Mouse (Mus musculus): ENCODE measurements around the gene Rassf10. TPM values are rescaled to one million over a fixed set of nuclear protein-coding genes. Genes with fewer than 3 reads are reported as not detected.

Rassf10 gene
- polyA plus RNA-seq, 1 experiment from 2014 or later = 3.6 TPM

DNA sequence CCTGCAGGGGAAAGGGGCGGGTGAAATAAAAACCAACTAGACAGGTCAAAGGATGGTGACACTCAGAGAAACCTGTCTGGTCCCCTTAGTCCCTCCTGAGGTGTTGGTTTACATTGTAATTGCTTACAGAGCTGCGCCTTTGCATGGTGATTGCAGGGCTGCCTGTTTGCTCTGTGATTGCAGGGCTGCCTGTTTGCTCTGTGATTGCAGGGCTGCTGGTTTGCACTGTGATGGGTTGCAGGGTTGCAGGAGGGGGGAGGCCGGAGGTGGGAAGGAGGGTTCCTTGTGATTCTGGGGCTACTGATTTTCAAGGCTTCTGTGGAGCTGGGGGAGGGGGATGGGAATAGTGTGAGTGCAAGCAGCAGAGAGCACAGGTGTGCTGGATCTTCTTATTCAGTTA lies 13.0 kb downstream of the Rassf10 start:
- H3K9ac ChIP-seq = no peak overlapping the region
- no peak overlapping the region for H3K27ac ChIP-seq
- H3K4me1 ChIP-seq = no peaks in the 10 kb centered on the region
- no peak overlapping the region for H3K4me3 ChIP-seq
- H3K4me2 ChIP-seq = no peak overlapping the region
- 70% methylated on average over 3 of the region's 3 CpGs for WGBS
- ATAC-seq (replicated peaks) = no peak
- no peaks in the 10 kb centered on the region for H3K9me3 ChIP-seq
- H3K36me3 ChIP-seq (replicated peaks) = no peaks in the 10 kb centered on the region
- no peaks in the 10 kb centered on the region for H3K27me3 ChIP-seq (replicated peaks)

DNA sequence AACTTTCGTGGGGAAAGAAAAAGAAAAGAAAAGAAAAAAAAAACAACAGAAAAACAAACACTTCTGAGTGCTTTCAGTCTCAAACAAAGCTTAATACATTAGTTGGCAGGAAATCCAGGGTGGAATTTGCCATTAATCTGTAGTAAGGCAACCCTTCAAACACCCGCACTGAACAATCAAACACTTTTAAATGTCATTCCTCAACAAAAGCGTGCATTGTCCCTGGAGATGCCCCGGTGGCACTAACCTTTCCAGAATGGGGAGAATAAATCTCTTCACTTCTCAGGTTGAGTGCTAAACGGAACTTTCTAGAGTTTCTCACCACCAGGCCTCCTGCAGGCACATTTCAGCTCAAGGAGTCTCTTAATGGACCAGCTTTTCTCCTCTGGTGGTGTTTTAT lies 29.6 kb downstream of the Rassf10 start:
- no peak overlapping the region for H3K4me2 ChIP-seq
- H3K4me3 ChIP-seq = no peak overlapping the region
- H3K9me3 ChIP-seq = no peaks in the 10 kb centered on the region
- no peaks in the 10 kb centered on the region for H3K36me3 ChIP-seq (replicated peaks)
- ATAC-seq (replicated peaks) = no peak
- no peaks in the 10 kb centered on the region for H3K4me1 ChIP-seq
- no peak overlapping the region for H3K27ac ChIP-seq
- no peaks in the 10 kb centered on the region for H3K27me3 ChIP-seq (replicated peaks)
- H3K9ac ChIP-seq = no peak overlapping the region
- WGBS = 32% methylated on average over 5 of the region's 5 CpGs

- H3K4me1 ChIP-seq = no peaks in the 10 kb centered on the region
- H3K4me3 ChIP-seq = no peak overlapping the region
- H3K27me3 ChIP-seq (replicated peaks) = no peaks in the 10 kb centered on the region
- no peak overlapping the region for H3K9ac ChIP-seq
- 67% methylated on average over 17 of the region's 17 CpGs for WGBS
- H3K4me2 ChIP-seq = no peak overlapping the region
- H3K9me3 ChIP-seq = no peaks in the 10 kb centered on the region
- H3K36me3 ChIP-seq (replicated peaks) = no peaks in the 10 kb centered on the region
- no peak for ATAC-seq (replicated peaks)
- no peak overlapping the region for H3K27ac ChIP-seq
Measured at GRCm38 (mm10) chr7:112984704-112985577, 31.2 kb downstream of the Rassf10 start.

GRCm38 (mm10) chr7:112985578-112985949 lies 31.8 kb downstream of the Rassf10 start:
- Histone ChIP-seq H3K9me3 (no peaks in the 10 kb centered on the region), H3K27me3 (replicated peaks) (no peaks in the 10 kb centered on the region), H3K36me3 (replicated peaks) (no peaks in the 10 kb centered on the region), H3K4me1 (no peaks in the 10 kb centered on the region), H3K9ac (no peak overlapping the region), H3K4me2 (no peak overlapping the region), H3K4me3 (no peak overlapping the region), H3K27ac (no peak overlapping the region)
- WGBS = 79% methylated on average over 8 of the region's 8 CpGs
- ATAC-seq (replicated peaks) = no peak

- no peaks in the 10 kb centered on the region for H3K9me3 ChIP-seq
- H3K27ac ChIP-seq = no peak overlapping the region
- 89% methylated on average over 5 of the region's 5 CpGs for WGBS
- no peak overlapping the region for H3K9ac ChIP-seq
- H3K4me1 ChIP-seq = no peaks in the 10 kb centered on the region
- no peaks in the 10 kb centered on the region for H3K36me3 ChIP-seq (replicated peaks)
- ATAC-seq (replicated peaks) = no peak
- H3K27me3 ChIP-seq (replicated peaks) = no peaks in the 10 kb centered on the region
- no peak overlapping the region for H3K4me3 ChIP-seq
- no peak overlapping the region for H3K4me2 ChIP-seq
Measured at GRCm38 (mm10) chr7:112992928-112993327, 39.2 kb downstream of the Rassf10 start.

- Histone ChIP-seq H3K4me1 (no peaks in the 10 kb centered on the region), H3K27ac (no peak overlapping the region), H3K9ac (no peak overlapping the region), H3K27me3 (replicated peaks) (no peaks in the 10 kb centered on the region), H3K9me3 (no peaks in the 10 kb centered on the region), H3K36me3 (replicated peaks) (no peaks in the 10 kb centered on the region), H3K4me3 (no peak overlapping the region), H3K4me2 (no peak overlapping the region)
- WGBS = 85% methylated on average over 3 of the region's 3 CpGs
- no peak for ATAC-seq (replicated peaks)
Measured at GRCm38 (mm10) chr7:113003565-113004255, 49.9 kb downstream of the Rassf10 start.

GRCm38 (mm10) chr7:113005726-113006125 lies 52.0 kb downstream of the Rassf10 start:
- no peaks in the 10 kb centered on the region for H3K27me3 ChIP-seq (replicated peaks)
- H3K4me1 ChIP-seq = no peaks in the 10 kb centered on the region
- no peak overlapping the region for H3K4me2 ChIP-seq
- no peak overlapping the region for H3K4me3 ChIP-seq
- ATAC-seq (replicated peaks) = no peak
- H3K9ac ChIP-seq = no peak overlapping the region
- no peak overlapping the region for H3K27ac ChIP-seq
- H3K36me3 ChIP-seq (replicated peaks) = no peaks in the 10 kb centered on the region
- H3K9me3 ChIP-seq = no peaks in the 10 kb centered on the region
- WGBS = 94% methylated on average over 6 of the region's 6 CpGs

Data from midbrain, embryonic 15.5 days (tissue).